Mouse (Mus musculus): Measurements from ENCODE around the gene Cnih1.
"Not testable (repeated sequence)": the region's sequence is repeated elsewhere in the genome, so short reads cannot be mapped to it uniquely, and the experiment has no call there.

Gene Cnih1

DNA sequence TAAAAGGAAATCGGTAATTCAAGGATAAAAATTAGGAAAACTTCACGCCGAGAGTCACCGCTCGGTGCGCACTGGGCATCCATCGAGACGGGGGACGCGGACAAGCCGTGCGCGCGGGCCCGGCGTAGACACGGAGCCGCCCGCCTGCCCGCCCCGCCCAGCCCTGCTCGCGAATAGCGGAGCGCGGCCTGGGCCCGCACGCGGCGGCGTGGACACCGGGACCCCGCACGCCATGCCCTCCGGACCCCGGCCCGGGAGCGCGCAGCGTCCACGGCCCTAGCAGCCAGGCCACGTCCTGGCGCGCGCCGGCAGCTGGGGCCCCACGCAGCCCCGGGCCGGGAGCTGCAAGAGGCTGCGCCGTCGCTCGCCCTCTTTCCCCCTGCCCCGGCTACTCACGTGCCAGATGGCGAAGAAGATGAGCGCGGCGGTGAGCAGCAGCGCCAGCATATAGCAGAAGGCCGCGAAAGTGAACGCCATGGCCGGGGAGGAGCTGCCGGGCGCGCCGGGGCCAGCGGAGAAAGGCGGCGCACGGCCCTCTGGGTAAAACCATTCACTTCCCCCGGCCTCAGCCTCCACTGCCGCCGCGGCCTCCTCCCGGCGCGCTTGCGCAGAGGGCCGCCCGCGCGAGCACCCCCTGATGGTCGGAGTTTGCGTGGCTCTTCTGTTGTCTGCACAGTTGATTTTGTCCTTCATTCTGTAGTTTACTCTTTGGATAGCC lies at the start of gene Cnih1:
Gene Cnih1 (minus strand): TSS at position 625 of the 718 bp plus-strand sequence.
- DNase-seq (ENCODE audit: low spot score) = peak; percentile 83

DNA sequence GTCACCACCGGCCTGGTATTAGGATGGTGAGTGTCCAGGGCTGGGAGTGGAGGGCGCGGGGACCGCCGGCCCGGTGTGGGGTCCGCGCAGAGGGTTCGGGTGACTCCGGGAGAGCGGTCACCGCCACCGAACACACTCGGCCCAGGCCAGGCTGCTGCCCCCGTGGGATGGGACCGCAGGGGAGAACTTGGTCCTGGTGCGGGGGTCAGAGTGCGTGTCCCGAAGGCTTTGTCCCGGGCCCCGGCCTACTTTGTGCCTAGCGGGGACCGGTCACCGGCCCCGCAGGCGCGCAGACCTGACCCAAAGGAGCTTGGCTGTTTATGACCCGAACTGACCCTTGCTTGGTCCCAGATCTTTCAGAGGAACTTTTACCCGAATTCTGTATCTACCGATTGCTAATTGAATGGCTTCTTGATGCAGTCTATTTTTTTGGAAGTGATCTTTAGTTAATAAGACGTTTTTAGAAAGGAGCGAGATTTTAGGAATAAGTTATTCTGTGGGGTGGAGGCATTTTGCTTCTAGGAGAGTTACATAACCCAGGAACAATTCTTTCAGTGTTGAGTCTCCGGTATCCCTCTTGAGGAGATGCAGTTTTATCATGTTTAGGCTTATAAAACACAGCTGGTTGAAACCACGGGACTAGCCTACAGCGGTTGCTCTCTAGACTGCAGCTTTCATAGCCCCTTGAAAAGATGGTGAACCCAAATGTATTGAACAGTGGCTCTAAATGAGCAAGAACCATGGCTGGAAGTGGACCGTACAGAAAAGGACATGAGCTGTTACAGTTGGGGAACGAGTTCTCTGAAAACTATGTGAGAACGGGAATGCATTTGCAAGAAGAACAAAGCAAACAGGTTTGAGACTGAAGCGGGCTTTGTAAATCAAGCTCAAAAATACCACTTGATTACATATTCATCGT lies 44.4 kb upstream of the Cnih1 start:
- no peak for DNase-seq (ENCODE audit: low spot score)

DNA sequence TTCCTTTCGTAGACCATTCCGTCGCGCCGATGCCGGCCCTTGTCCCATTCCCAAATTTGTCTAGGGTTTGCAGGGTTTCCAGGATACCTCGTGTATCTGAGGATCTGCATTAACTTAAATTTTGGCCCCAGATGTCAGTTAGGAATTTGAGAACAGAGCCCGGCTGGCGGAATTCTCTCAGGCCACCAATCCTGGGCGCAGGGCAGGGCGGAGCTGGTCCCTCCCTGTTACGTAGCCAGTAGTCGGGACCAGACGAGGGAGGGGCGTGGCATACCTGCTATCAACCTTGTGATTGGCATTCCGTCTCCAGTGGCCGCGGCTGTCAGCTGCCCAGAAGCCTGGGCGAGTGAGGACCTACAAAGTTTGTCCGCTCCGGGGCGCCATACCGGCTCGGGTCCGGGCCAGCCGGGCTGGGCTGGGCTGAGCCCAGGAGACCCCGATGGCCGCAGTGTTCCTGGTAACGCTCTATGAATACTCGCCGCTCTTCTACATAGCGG lies 43.7 kb upstream of the Cnih1 start, which contains the start of gene Cgrrf1:
Gene Cgrrf1 (plus strand): TSS at position 289 of the 497 bp plus-strand sequence.
- peak; percentile 95 for DNase-seq (ENCODE audit: low spot score)

DNA sequence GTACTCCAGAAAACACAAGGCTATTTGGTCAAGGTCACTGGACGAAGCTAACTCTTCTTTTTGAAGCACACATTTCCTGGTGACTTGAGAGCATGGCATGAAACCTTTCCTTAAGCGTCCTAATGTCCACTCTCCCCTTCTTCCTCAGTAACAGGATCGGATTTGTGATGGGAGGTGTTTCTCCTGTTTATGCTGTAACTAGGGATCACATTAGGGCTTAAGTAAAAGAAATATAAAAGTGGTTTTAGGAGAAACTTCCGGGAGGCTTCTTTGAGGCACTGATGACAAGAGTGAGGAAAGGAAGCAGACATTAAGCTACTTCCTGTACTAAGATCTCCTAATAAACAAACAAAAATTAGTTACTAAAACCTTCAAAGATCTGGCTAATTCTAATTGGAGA lies 43.1 kb upstream of the Cnih1 start:
- no peak for DNase-seq (ENCODE audit: low spot score)

DNA sequence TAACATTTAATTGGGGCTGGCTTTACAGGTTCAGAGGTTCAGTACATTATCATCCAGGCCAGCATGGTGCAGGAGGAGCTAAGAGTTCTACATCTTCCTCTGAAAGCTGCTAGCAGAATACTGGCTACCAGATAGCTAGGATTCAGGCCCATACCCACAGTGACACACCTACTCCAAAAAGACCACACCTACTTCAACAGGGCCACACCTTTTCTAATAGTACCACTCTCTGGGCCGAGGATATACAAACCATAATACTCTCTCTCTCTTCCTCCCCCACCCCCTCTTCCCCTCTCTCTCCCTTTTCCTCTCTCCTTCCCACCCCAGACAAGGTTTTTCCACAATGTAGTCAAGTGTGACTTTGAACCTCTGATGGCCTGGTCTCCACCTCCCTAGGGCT lies 39.2 kb upstream of the Cnih1 start:
- DNase-seq (ENCODE audit: low spot score) = no peak

DNA sequence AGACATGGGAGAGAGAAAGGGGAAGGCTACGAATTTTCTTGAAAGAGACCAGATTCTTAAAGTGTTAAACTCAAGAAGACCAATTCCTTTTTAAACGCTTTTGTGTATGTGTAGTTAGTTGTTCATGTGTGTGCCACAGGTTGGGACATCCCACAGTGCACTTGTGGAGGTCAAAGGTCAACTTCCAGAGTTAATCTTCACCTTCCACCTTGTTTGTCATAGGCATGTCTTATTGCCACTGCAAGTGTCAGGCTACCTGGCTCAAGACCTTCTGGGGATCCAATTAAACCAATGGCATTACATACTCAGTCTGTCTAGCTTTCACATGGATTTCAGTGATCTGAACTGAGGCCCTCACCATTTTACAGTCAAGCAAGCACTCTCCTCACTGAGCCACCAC lies 35.8 kb upstream of the Cnih1 start:
- DNase-seq (ENCODE audit: low spot score) = no peak

DNA sequence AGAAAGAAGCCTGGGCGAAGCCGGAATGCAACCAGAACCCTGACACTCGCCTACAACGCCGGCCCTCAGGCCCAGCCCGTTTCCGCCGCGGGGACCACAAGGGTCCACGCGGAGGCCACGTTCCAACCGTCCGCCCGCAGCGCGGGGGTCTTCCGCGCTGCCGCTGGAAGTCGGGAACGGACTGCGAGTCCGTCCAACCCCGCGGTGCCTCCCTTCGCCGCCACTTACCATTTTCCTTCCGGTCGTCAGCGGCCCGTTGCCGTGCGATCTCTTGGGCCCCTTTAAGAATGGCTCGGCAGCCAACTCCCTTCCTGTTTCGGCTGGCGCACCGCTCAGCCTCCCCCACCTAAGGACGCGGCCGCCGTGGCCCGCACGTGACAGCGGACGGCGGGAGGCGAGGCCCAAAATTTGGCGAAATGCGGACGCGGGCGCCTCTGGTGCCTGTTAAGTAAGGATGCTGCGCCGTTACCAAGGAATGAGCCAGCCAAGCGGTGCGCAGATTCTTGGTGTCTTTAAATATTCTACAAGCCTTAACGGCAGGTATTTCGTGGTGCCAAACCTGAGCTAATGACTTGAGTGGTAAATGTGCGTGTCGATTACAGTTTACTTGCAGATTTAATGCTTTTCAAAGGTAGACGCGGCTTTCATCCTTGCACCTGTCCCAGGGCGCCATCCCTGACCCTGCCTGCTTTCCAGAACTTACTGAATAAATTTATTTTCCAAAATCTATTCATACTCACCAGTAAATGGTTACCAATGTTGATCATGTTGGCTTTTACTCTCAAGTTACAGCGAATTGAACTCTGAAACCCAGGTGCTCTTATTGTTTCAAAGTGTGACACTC lies 33.9 kb upstream of the Cnih1 start, which contains the start of gene Gmfb:
Gene Gmfb (minus strand): TSS at position 370 of the 844 bp plus-strand sequence.
- peak; percentile 89 for DNase-seq (ENCODE audit: low spot score)

DNA sequence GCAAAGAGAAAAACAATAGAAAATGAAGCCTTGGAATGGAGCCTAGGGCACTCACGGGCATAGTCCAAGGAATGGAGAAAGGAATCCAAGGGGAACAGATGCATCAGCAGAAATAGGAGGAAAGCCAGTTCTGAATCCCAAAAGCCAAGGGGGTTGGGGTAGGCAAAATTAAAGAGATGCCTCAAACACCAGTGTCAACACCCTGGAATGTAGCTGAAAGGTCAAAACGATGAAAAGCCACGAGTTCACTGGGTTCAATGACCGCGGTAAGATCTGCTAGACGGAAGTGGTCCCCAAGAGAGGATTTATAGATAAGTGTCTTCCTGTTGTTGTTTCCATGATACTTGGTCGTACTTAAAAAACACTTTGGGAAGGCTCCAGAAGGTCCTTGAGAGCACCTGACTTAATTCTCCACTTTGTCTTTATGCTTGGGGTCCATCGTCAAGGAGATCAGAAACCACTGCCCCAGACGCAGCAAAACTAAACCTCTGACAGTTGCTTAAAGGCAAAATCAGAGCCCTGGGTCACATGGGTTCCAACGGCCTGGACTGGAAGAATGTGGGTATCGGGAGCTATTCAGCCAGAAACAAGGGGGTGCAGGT lies 33.2 kb upstream of the Cnih1 start:
- no peak for DNase-seq (ENCODE audit: low spot score)

DNA sequence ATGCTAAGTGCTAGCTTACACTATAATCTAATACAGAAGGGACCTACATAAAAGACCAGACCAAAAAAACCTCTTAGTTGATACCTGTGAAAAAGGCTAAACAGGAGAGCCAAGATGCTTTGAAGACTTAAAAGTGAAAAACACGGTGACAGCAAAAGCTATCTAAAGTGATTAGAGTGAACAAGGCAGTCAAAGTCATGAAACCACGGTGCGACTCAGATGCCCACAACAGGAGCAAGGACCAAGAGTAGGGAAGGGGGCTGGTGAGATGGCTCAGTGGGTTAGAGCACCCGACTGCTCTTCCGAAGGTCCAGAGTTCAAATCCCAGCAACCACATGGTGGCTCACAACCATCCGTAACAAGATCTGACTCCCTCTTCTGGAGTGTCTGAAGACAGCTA lies 31.8 kb upstream of the Cnih1 start:
- not testable (repeated sequence) for DNase-seq (ENCODE audit: low spot score)

DNA sequence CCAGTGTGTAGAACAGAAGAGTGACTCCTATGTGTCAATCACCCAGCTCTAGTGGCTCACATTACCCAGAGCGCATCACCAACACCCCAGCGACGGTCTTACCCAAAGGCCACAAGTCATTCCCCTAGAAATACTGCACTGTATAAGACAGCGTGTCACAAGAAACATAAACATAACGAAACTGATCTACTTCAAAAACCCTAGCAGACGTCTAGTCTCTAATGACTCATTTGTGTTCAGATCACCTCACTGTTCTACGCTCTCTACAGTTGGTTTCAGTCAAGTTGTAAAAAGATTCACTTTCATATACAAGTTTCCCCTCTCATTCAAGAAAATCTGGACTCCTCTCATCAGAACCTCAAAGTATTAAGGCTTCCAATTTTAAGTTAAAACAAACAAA lies 30.5 kb upstream of the Cnih1 start:
- DNase-seq (ENCODE audit: low spot score) = no peak

DNA sequence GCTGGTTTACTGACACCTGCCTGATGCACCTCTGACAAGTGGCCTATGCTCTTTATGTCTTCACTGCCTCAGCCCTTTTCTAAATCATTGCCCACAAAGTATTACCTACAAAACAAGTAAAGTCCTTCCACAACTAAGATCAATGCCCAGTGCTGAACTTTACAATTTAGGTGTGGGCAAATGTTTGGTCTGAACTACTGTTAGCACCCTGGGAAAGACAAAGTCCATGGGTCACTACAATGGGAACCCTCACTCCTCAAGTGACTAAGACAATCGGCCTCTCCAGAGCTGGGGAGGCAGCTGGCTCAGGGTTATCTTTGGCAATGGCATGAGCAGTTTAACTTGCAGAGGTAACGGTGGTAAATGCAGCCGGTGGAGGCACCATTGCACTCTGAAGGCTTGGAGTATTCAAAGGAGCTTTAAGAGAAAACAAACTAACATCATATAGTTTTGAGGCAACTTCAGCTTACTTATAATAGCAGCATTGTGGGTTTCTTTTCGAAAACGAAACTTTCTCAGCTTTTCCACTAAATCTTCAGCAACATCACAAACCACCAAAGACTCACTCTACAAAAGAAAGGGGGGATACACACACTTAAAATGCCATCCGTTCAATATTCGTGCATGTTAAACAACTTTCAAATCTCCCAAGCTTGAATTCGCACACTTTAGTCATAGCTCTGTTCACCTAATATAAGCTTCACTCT lies 28.9 kb upstream of the Cnih1 start:
- DNase-seq (ENCODE audit: low spot score) = no peak

DNA sequence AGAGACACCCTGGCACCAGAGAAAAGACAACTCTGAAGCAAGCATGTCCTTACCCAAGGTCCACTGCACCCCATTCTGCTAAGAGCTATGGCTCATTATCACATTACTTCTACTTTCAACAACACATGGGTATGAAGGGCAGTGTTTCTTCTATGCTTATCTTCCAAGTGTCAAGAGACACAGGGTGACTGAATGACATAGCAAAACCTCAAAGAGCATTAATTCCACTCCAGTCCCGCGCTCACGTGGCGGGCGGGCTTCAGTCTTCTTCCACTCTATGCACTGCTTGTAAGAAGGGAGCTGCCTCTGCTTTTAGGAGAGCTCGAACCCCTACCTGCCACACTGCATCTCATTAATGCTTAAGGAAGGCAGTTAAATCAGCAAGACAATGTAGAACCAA lies 27.4 kb upstream of the Cnih1 start:
- no peak for DNase-seq (ENCODE audit: low spot score)

DNA sequence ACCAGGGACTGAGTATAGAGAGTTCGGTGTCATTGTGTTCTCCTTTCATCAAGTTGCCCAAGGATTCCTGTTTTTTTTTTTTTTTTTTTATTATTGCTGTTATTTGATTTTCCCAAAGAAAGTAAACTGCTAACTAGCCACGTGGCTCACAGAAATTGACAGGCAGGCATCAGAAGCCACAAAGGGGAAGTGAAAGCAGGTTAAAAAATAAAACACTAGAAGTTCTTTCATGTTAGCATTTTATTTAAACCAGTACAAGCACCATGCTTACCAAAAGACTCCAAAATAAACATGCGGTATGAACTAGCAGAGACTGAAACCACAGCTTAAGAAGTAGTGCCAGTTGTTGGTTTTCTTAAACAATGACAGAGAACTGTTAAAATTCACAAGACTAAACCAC lies 19.7 kb upstream of the Cnih1 start:
- DNase-seq (ENCODE audit: low spot score) = no peak

DNA sequence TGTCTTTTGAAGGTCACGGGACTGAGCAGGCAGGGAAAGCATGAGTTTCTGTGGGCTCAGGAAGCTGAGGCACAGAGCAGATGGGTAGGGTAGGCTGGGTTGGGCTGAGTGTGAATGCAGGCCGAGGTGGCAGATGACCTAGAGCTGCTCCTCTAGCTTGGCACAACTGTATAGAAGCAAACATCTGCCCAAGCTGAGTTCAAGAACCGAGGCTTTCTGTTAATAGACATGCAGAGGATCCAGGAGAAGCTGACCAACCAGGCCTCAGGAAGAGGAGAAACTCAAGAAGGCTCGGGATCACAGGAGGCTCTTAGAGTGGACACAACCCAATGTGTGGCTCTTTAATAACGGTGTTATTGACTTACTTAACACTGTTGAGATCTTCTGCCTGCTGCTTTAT lies 18.0 kb upstream of the Cnih1 start:
- no peak for DNase-seq (ENCODE audit: low spot score)

DNA sequence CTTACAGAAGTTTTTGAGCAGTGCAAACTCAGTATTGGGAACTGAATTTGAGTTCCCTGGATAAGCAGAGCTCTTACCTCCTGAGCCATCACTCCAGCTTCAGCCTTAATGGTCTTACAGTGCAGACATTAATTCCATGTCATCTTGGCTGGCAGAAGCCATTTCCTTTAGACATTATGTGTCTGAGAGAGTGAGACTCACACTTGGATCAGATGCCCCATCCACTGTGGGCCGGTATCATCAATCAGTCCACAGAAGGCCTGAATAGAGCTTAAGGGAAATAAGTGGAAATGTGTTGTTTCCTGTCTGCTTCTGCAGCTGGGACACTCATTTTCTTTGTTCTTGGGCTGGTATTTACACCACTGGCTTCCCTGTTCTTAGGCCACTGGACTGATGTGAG lies 15.6 kb upstream of the Cnih1 start:
- DNase-seq (ENCODE audit: low spot score) = no peak

DNA sequence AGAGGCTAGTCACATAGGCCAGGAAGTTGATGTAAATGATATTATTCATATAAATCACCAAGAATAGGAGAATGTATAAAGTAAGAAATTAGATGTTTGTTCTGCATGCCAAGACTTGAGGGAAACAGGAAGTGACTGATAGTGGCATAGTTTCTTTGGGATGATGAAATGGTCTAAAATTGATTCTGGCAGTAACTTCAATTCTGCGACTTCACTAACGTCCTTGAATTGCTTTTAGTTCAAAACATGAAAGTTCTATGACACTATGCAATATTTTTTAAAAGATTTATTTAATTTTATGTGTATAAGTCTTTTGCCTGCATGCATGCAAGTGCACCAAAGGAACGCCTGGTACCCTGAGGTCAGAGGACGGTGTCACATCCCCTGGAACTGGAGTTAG lies 15.0 kb upstream of the Cnih1 start:
- DNase-seq (ENCODE audit: low spot score) = no peak

DNA sequence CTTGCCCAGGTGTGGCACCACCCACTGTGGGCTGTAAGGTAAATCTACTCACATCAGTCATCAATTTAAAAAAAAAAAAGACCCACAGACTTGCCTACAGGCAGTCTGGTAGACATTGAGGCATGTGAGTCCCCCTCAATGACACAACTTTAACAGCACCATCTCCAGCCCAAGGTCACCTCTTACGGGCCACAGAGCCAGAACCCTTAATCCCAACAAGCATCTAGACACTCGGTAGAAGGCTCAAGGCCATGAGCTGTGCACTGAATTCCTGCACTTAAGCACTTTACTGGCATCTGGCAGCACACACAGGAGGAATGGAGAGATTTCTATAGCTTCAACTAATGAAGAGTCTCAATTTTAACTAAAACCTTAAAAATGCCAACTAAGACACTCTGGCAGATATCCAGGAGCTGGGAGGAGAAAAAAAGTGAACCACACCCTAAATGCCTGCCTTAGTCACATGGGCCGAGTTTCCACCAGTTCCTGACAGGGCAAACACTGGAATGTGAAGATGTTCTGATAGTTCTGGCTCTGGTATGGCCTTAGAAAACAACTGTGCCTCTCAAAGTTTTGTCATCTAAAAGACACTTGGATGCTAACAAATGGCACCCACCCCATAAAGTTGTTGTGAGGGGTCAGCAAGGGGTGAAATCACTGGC lies 12.6 kb upstream of the Cnih1 start:
- no peak for DNase-seq (ENCODE audit: low spot score)

DNA sequence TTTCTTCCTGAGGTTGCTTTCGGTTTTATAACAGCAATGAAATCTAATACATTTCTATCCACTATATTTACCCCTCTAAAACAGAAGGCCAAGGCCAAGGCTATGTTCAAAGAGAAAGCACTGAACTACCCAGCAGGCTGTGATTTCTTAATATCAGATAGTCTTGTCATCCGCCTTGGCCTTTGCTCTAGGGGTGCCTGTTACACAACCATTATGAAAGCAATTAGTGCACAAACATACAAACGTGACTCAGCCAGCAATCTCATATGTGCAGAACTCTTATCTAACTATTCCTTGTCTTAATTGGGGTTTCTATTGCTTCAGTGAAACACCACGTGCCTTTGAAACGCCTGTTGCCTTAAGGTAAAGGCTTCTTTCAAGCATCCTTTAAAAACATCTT lies 5.9 kb upstream of the Cnih1 start:
- peak; percentile 48 for DNase-seq (ENCODE audit: low spot score)

DNA sequence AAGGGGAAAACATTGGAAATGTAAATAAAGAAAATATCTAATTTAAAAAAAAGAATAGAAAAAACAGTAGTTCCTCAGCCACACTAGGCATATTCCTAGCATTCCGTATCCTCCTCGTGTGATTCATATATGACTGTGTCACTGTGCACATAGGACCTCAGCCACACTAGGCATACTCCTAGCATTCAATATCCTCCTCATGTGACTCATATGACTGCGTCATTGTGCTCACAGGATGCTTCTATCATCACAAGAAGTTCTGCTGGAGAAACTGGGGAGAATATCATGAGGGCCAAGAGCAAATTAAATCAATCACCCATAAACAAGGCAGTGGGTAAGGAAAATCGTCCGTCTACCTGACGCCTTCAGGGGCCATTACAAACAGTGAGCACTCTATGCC lies 2.5 kb upstream of the Cnih1 start:
- no peak for DNase-seq (ENCODE audit: low spot score)

DNA sequence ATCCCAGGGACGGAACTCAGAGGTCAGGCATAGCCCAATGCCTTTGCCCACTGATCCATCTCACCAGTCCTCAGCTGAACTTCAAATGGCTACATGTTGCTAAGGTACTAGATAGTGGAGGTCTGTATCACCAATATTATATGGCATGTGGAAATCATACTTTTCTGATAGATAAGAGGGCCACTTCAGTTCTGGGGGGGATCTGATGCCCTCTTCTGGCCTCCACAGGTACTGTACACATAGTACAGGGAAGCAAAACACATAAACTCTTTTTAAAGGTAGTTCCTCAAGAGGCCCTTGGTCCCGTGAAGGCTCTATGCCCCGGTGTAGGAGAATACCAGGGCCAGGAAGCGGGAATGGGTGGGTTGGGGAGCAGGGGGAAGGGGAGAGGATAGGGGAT lies 2.1 kb upstream of the Cnih1 start:
- no peak for DNase-seq (ENCODE audit: low spot score)

All from ovary, adult 18-20 months (tissue).